Mouse (Mus musculus): ENCODE measurements around the gene Xpr1. TPM values are rescaled to one million over a fixed set of nuclear protein-coding genes. Genes with fewer than 3 reads are reported as not detected.

Xpr1 gene
- polyA plus RNA-seq, 1 experiment from 2014 or later: 64.3 TPM

DNA sequence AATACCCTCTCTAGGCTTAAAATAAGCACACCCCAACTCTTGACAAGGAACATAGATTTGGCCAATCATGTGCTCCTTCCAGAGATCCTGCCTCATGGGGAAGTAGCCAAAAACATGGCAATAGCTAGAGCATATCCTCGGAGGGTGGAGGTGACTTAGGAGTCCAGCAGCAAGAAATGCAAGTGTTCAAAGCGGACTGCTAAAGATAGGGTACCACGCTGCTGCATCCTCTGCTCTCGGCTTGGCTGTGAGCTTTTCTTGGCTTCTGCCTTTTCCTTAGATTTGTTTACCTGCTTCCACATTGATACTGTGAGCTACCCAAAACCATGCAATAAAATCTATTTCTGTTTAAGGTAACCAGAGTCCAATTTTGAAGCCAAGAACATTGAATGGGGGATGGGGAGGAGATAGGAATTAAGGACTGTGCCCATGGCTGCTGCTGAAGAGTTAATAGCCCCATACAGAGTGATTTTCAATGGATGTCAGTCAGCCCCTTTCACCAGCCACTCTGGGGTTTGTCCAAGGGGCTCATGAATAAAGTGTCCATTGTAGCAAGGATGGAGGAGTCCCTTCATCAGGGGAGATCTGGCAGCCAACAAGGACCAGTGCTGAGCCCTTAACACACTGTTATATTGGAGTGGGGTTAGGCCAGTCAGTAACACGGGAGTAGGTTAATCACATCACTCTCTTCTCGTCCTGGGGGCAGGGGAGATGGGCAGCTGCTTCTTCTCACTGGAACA is 10.1 kb upstream of the Xpr1 start:
- ATAC-seq: peak; percentile 94
- H3K27ac ChIP-seq: 0 out of 2 replicates have a peak overlapping the region, but pooled peaks have one; percentile 10
- 30% methylated on average over 6 of the region's 6 CpGs for WGBS

DNA sequence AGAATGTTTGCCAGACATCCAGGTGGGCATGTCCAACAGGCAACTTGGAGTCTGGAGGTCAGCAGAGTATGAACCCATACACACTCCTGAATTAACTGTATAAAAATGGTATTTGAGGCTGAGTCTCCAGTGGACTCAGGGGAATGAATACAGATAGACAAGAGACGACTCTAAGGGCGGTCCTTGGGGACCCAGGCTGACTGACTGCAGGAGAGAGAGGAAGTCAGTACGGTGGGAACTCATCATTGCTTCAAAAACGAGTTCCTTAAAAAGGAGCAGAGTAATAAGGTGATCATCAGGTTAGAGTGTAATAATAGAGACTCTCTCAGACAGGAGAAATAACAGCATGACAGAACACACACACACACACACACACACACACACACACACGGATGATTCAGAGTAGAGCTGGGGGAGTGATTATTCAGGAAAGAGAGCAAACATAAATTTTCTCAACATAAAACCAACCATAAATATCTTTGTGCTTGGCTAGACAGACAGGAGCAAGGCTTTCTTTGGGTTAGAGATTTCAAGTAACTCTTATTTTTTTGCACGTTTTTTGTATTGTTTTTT is 8.6 kb upstream of the Xpr1 start:
- no peak for ATAC-seq
- Histone ChIP-seq H3K9ac (replicated peaks) (no peak overlapping the region), H3K27ac (no peak overlapping the region), H3K4me3 (replicated peaks) (no peak overlapping the region), H3K9me3 (no peaks in the 10 kb centered on the region), H3K4me1 (replicated peaks) (peaks cover 16% of the 10 kb centered on the region), H3K4me2 (replicated peaks) (no peak overlapping the region), H3K36me3 (no peaks in the 10 kb centered on the region), H3K27me3 (peaks cover 5% of the 10 kb centered on the region)
- WGBS: 50% methylated on average over 6 of the region's 6 CpGs

More for the DNA sequence above, 10.1 kb upstream of the Xpr1 start:
- Histone ChIP-seq H3K27me3 (peaks cover 9% of the 10 kb centered on the region), H3K4me3 (replicated peaks) (no peak overlapping the region), H3K9ac (replicated peaks) (no peak overlapping the region), H3K4me1 (replicated peaks) (peaks cover 16% of the 10 kb centered on the region), H3K36me3 (no peaks in the 10 kb centered on the region), H3K4me2 (replicated peaks) (no peak overlapping the region), H3K9me3 (no peaks in the 10 kb centered on the region)

DNA sequence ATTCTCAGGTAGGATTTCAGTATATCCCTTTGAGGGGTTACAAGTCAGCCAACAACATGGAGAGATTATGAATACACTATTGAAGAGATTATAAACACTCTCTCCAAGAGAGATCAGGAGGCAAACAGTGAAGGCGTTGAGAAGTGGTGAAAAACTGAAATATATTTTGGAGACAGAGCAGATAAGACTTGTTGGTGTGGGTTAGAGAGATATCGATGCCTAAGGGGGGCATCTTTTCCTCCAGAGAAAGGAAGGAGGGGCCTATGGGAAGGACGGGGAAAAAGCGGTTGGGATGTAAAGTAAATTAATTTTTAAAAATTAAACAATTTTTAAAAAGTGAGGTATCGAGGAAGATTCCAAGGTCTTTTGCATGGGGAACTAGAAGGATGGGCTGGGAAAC is 8.1 kb upstream of the Xpr1 start:
- no peak overlapping the region for H3K27ac ChIP-seq
- no peak overlapping the region for H3K4me3 ChIP-seq (replicated peaks)
- H3K9me3 ChIP-seq: no peaks in the 10 kb centered on the region
- no peak overlapping the region for H3K9ac ChIP-seq (replicated peaks)
- no peak for ATAC-seq
- WGBS: 87% methylated on average over 5 of the region's 5 CpGs
- H3K36me3 ChIP-seq: no peaks in the 10 kb centered on the region
- no peak overlapping the region for H3K4me2 ChIP-seq (replicated peaks)
- H3K27me3 ChIP-seq: peaks cover 5% of the 10 kb centered on the region
- H3K4me1 ChIP-seq (replicated peaks): peaks cover 16% of the 10 kb centered on the region

DNA sequence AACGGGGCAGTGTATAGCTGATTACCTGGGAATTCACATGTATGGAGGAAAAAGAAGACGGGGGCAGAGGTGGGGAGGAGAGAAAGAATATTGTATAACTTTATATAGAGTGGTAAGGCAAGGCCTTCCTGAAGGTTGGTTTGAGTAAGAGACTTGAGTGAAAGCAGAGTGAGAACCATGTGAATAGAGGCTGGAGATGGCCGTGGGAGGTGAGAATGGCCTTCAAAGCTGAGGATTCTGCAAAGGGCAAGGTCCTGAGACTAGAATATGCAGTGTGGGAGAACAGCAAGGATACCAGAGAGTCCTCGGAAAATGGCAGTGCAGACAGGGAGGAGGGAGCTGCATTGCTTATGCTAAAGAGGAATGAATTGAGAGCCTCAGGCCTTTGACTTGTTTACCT is 6.6 kb upstream of the Xpr1 start:
- peaks cover 5% of the 10 kb centered on the region for H3K27me3 ChIP-seq
- H3K9ac ChIP-seq (replicated peaks): no peak overlapping the region
- H3K4me2 ChIP-seq (replicated peaks): no peak overlapping the region
- no peak for ATAC-seq
- H3K4me1 ChIP-seq (replicated peaks): peaks cover 16% of the 10 kb centered on the region
- no peak overlapping the region for H3K27ac ChIP-seq
- no peaks in the 10 kb centered on the region for H3K36me3 ChIP-seq
- no peak overlapping the region for H3K4me3 ChIP-seq (replicated peaks)
- 81% methylated on average over 4 of the region's 4 CpGs for WGBS
- H3K9me3 ChIP-seq: no peaks in the 10 kb centered on the region

DNA sequence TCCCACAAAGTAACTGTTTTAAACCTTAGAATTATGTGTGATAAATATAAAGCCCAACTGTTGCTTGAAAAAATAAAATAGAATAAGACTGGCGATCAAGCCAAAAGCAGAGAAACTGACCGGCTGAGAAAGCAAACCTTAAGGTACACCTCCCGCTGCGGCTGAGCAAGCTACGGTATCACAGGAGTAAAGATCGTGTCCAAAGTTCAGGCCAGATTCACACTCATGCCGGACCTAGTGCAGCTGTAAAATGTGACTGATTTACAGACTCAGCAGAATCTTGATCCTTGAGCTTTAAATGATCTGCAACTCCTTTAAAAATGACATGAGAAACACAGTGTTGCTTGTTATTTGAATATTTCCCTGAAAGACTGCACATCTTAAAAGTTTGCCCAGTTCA is 4.8 kb upstream of the Xpr1 start:
- Histone ChIP-seq H3K9me3 (no peaks in the 10 kb centered on the region), H3K27me3 (peaks cover 5% of the 10 kb centered on the region), H3K4me2 (replicated peaks) (no peak overlapping the region), H3K27ac (no peak overlapping the region), H3K9ac (replicated peaks) (no peak overlapping the region), H3K36me3 (no peaks in the 10 kb centered on the region), H3K4me1 (replicated peaks) (peaks cover 2% of the 10 kb centered on the region), H3K4me3 (replicated peaks) (no peak overlapping the region)
- WGBS: 91% methylated on average over 7 of the region's 7 CpGs
- ATAC-seq: no peak

DNA sequence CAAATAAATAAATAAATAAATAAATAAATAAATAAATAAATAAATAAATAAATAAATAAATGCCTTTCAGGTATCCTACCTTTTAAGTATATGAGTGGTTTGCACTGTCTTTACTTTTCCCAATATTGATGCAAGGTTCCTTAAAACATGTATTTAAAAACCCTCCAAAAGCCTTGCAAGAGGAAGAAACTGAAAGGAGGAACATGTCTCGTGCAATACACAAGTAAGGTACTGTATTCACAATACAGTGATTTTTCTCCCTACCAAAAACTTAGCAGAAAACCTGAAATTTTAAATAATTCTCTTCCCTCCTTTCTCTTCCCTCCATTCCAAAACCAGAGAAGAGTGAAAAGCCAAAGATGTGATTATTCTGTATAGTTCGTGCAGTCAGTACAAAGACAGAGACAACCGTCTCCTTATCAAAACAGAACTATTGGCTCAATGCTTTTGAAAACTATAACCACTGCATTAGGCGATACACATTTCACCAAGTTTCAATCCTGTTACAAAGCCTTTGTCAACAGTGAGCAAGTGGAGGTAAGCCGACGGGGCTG is 991 bp downstream of the Xpr1 start:
- H3K36me3 ChIP-seq: no peaks in the 10 kb centered on the region
- H3K9ac ChIP-seq (replicated peaks): peak overlapping the region; percentile 87
- no peak for ATAC-seq
- peak overlapping the region; percentile 73 for H3K4me3 ChIP-seq (replicated peaks)
- WGBS: 3% methylated on average over 6 of the region's 6 CpGs
- H3K9me3 ChIP-seq: no peaks in the 10 kb centered on the region
- peak overlapping the region; percentile 97 for H3K27ac ChIP-seq
- H3K27me3 ChIP-seq: no peaks in the 10 kb centered on the region
- peaks cover 24% of the 10 kb centered on the region for H3K4me1 ChIP-seq (replicated peaks)
- H3K4me2 ChIP-seq (replicated peaks): peak overlapping the region; percentile 51

DNA sequence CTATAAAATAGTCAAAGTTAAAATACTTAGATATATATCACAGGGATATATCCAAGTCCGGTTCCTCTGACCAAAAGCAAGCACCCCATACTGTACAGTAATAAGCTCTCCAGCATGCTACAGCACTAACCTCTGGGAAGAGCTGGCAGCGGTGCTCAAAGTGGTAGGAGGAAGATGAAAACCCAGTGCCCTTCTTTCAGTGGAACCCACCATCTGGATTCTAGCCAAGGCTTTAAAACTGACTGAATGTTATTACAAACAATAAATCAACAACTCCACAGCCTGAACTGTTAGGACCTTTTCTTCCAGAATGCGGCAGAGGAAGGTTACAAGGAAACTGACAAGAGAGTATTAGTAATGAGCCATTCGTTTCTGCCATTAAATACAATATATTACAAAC is 1.8 kb downstream of the Xpr1 start:
- peak overlapping the region; percentile 51 for H3K4me2 ChIP-seq (replicated peaks)
- 49% methylated on average over 4 of the region's 4 CpGs for WGBS
- H3K27me3 ChIP-seq: no peaks in the 10 kb centered on the region
- H3K4me3 ChIP-seq (replicated peaks): peak overlapping the region; percentile 73
- peak overlapping the region; percentile 60 for H3K27ac ChIP-seq
- H3K4me1 ChIP-seq (replicated peaks): peaks cover 24% of the 10 kb centered on the region
- no peaks in the 10 kb centered on the region for H3K9me3 ChIP-seq
- H3K36me3 ChIP-seq: peaks cover 3% of the 10 kb centered on the region; the same call in 1 of the 2 replicates
- peak overlapping the region; percentile 61 for H3K9ac ChIP-seq (replicated peaks)
- ATAC-seq: no peak

DNA sequence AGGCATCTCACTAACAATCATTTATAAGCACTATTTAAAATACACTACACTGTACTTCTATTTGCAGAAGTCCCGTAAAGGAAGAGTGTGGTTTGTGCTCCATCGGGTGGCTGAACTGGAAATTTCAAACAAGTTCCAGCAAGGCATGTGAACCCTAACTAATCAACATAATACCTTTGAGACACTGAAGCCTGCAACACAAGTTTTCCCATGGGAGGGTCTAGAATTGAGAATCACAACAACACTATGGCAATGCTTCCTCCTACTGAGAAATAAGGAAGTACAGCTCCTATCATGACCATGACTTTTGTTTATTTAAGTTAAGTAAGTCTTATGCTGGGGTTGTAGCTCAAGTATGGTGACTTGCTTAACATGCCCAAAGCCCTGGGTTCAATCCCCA is 4.5 kb downstream of the Xpr1 start:
- Histone ChIP-seq H3K27ac (no peak overlapping the region), H3K9me3 (no peaks in the 10 kb centered on the region), H3K4me1 (replicated peaks) (peaks cover 24% of the 10 kb centered on the region), H3K27me3 (no peaks in the 10 kb centered on the region), H3K36me3 (peaks cover 3% of the 10 kb centered on the region; the same call in 1 of the 2 replicates), H3K9ac (replicated peaks) (no peak overlapping the region), H3K4me2 (replicated peaks) (no peak overlapping the region), H3K4me3 (replicated peaks) (no peak overlapping the region)
- ATAC-seq: no peak
- WGBS: 87% methylated on average over 2 of the region's 2 CpGs

DNA sequence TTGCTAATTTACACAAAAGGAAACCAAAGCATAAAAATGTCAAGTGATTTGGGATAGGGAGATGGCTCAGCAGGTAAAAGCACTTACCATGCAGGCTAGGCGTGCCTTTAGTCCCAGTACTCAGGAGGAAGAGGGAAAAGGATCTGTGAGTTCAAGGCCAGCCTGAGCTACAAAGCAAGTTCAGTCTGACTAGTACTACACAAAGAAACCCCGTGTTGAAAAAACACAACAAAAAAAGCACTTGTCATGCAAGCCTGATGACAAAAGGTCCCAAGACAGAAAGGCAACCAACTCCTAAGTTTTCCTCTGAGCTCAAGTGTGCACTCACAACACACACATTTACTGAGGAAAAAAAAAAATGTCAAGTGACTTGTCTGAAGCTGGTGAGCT is 8.6 kb downstream of the Xpr1 start:
- H3K9ac ChIP-seq (replicated peaks): no peak overlapping the region
- H3K4me3 ChIP-seq (replicated peaks): no peak overlapping the region
- no peaks in the 10 kb centered on the region for H3K27me3 ChIP-seq
- H3K9me3 ChIP-seq: no peaks in the 10 kb centered on the region; the same call in 1 of the 2 replicates
- WGBS: 80% methylated on average over 2 of the region's 2 CpGs
- H3K36me3 ChIP-seq: peaks cover 13% of the 10 kb centered on the region
- ATAC-seq: no peak
- H3K4me2 ChIP-seq (replicated peaks): no peak overlapping the region
- no peak overlapping the region for H3K27ac ChIP-seq
- H3K4me1 ChIP-seq (replicated peaks): peaks cover 18% of the 10 kb centered on the region

DNA sequence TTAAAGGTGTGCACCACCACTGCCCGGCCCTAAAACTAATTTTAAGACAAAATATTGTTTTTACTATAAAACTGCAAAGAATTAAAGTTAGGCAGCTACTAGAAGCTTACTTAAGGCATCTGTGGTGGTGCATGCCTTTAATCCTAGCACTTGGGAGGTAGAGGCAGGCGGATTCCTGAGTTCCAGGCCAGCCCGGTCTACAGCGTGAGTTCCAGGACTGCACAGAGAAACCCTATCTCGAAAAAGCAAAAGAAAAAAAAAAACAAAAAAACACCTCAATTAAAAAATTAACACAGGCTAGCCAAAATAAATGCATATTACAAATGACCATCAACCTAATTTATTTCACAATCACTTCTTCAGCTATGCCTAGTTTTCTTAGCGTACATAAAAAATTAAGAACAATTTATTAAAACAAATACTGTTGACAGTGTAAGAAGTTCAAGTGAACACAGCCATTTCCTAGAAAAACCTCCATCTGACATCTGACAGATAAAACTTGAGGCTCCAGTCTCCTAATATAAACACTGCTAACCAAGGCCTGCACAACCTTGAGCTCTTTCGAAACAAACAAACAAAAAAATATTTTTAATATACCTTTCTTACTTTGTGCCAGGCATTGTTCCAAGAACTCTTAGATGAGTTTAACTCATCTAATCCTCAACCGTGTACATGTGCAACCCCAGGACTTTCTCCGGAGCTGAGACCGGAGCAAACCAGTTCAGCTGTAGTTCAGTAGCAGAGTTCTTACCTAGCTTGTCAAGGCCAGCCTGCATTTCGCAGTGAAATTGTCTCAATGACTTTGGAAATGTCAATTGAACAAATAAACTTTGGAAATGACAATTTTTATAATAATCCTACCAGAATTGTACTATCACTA is 9.3 kb downstream of the Xpr1 start:
- WGBS: 92% methylated on average over 11 of the region's 11 CpGs
- Histone ChIP-seq H3K9ac (replicated peaks) (no peak overlapping the region), H3K27ac (no peak overlapping the region), H3K4me2 (replicated peaks) (no peak overlapping the region), H3K9me3 (no peaks in the 10 kb centered on the region; the same call in 1 of the 2 replicates), H3K27me3 (no peaks in the 10 kb centered on the region), H3K36me3 (peaks cover 13% of the 10 kb centered on the region), H3K4me1 (replicated peaks) (peaks cover 12% of the 10 kb centered on the region), H3K4me3 (replicated peaks) (no peak overlapping the region)
- no peak for ATAC-seq

DNA sequence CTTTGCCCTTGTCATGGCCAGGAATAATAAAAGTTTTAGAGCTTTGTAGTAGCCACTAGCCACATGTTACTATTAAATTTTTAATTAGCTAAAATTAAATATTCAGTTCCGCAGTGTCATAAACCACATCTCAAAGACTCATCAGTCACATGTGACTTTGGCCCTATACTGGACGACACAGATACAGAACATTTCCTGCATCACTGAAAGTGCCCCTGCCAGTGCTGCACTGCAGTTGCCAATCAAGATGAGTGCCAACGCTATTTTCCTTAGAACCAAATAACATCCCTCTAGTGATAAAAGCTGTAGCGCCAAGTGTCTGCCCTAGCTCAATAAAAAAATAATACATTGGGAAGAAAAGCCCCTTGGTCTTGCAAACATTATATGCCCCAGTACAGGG is 17.2 kb downstream of the Xpr1 start:
- Histone ChIP-seq H3K9ac (replicated peaks) (no peak overlapping the region), H3K27ac (no peak overlapping the region), H3K9me3 (no peaks in the 10 kb centered on the region; the same call in 1 of the 2 replicates), H3K27me3 (no peaks in the 10 kb centered on the region), H3K4me2 (replicated peaks) (no peak overlapping the region), H3K4me1 (replicated peaks) (peaks cover 11% of the 10 kb centered on the region), H3K36me3 (peaks cover 4% of the 10 kb centered on the region), H3K4me3 (replicated peaks) (no peak overlapping the region)
- no peak for ATAC-seq
- 85% methylated on average over 4 of the region's 4 CpGs for WGBS

DNA sequence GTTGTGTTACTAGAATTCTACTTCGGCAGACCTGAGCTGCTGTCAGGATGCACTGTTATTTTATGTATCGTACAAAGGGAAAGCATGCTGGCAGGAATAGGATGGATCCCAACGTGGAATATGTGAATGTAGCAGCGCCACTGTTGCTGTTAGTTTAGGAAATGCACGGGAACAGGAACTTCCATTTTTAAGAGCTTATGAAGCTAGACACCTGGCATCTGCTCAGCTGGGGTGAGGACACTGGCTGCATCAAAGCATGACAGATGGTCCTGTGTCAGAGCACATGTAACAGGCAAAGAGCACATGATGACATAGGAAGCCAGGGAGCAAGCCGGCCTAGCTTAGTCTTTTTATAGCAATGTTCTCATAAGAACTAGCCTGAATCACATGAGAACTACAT is 22.4 kb downstream of the Xpr1 start:
- no peak for ATAC-seq
- H3K9me3 ChIP-seq: no peaks in the 10 kb centered on the region
- no peak overlapping the region for H3K27ac ChIP-seq
- WGBS: 87% methylated on average over 6 of the region's 6 CpGs
- H3K27me3 ChIP-seq: no peaks in the 10 kb centered on the region
- no peak overlapping the region for H3K9ac ChIP-seq (replicated peaks)
- H3K36me3 ChIP-seq: no peaks in the 10 kb centered on the region
- no peak overlapping the region for H3K4me2 ChIP-seq (replicated peaks)
- H3K4me3 ChIP-seq (replicated peaks): no peak overlapping the region
- peaks cover 20% of the 10 kb centered on the region for H3K4me1 ChIP-seq (replicated peaks)

Measured in midbrain, embryonic 13.5 days (tissue).